Comparison of ENCODE assay signal across 9 mouse cellular contexts in genomic region chr11:116329314-116330210, GRCm38 (mm10). TPM values are rescaled to one million over a fixed set of nuclear protein-coding genes. Genes with fewer than 3 reads are reported as not detected.
DNase-seq lines count a peak whose midpoint lies in the region; ATAC-seq lines count a peak whose summit lies in the region.
"Had no signal": no experiment of that assay in that cellular context is flagged by ENCODE, and none has a peak within 500 bp of the region (broad histone marks: within the 10 kb centered on the region; RNA-seq: fewer than 3 reads in every experiment).

No protein-coding gene starts in this region.

- 0 out of 2 replicates have a peak overlapping the region, but pooled peaks have one; percentile 18 for H3K9ac ChIP-seq in forebrain, embryonic 15.5 days (replicated peaks)
- H3K9ac ChIP-seq in limb, embryonic 12.5 days (replicated peaks): 0 out of 2 replicates have a peak overlapping the region, but pooled peaks have one; percentile 23
- H3K9ac ChIP-seq in stomach, embryonic 14.5 days (replicated peaks; ENCODE audit: low read depth, low read length): no peak overlapping the region

- WGBS in forebrain, embryonic 15.5 days: 17% methylated on average over 18 of the region's 18 CpGs
- WGBS in limb, embryonic 12.5 days: 52% methylated on average over 18 of the region's 18 CpGs
- WGBS in stomach, embryonic 14.5 days: 48% methylated on average over 18 of the region's 18 CpGs

- peak overlapping the region; percentile 85 for H3K27ac ChIP-seq in forebrain, embryonic 15.5 days (replicated peaks)
- peak overlapping the region; percentile 59 for H3K27ac ChIP-seq in limb, embryonic 12.5 days
- H3K27ac ChIP-seq in stomach, embryonic 14.5 days (ENCODE audit: low read length): peak overlapping the region; percentile 45; the same call in 1 of the 2 replicates

- H3K36me3 ChIP-seq in forebrain, embryonic 15.5 days: no peaks in the 10 kb centered on the region
- no peaks in the 10 kb centered on the region for H3K36me3 ChIP-seq in limb, embryonic 12.5 days
- H3K36me3 ChIP-seq in stomach, embryonic 14.5 days (ENCODE audit: control insufficient read depth, insufficient read depth, low read length): no peaks in the 10 kb centered on the region

- intact Hi-C loops in heart, postnatal 25 days (cut with DNase I): no loop called here

- ATAC-seq in forebrain, embryonic 15.5 days (replicated peaks): peak; percentile 88
- peak; percentile 42 for ATAC-seq in limb, embryonic 12.5 days (ENCODE audit: insufficient number of reproducible peaks, insufficient read depth, low FRiP score, low TSS enrichment, low read depth)
- no peak for ATAC-seq in stomach, embryonic 14.5 days (ENCODE audit: insufficient number of reproducible peaks, insufficient read depth, low FRiP score, low read depth)

- H3K4me3 ChIP-seq in forebrain, embryonic 15.5 days: no peak overlapping the region
- H3K4me3 ChIP-seq in limb, embryonic 12.5 days (replicated peaks): no peak overlapping the region
- H3K4me3 ChIP-seq in stomach, embryonic 14.5 days (ENCODE audit: low read depth, low read length): no peak overlapping the region

- H3K27me3 ChIP-seq in forebrain, embryonic 15.5 days: peaks cover 10% of the 10 kb centered on the region; the same call in 1 of the 2 replicates
- H3K27me3 ChIP-seq in limb, embryonic 12.5 days: peaks cover 26% of the 10 kb centered on the region
- peaks cover 12% of the 10 kb centered on the region for H3K27me3 ChIP-seq in stomach, embryonic 14.5 days (ENCODE audit: control insufficient read depth, insufficient read depth, low read length)

- no peaks in the 10 kb centered on the region for H3K9me3 ChIP-seq in forebrain, embryonic 15.5 days
- no peaks in the 10 kb centered on the region for H3K9me3 ChIP-seq in limb, embryonic 12.5 days
- H3K9me3 ChIP-seq in stomach, embryonic 14.5 days (ENCODE audit: control insufficient read depth, low read depth, low read length): no peaks in the 10 kb centered on the region

- peaks cover 58% of the 10 kb centered on the region for H3K4me1 ChIP-seq in forebrain, embryonic 15.5 days
- peaks cover 52% of the 10 kb centered on the region for H3K4me1 ChIP-seq in limb, embryonic 12.5 days (replicated peaks)
- H3K4me1 ChIP-seq in stomach, embryonic 14.5 days (ENCODE audit: control insufficient read depth, insufficient read depth, low read length): peaks cover 28% of the 10 kb centered on the region

- H3K4me2 ChIP-seq in forebrain, embryonic 15.5 days (replicated peaks): no peak overlapping the region
- no peak overlapping the region for H3K4me2 ChIP-seq in limb, embryonic 12.5 days
- no peak overlapping the region for H3K4me2 ChIP-seq in stomach, embryonic 14.5 days (replicated peaks; ENCODE audit: low read depth, low read length)

- DNase-seq in retina, postnatal 1 day: peak; percentile 86
- DNase-seq in retina, embryonic 14.5 days (ENCODE audit: low spot score): no peak
- no peak for DNase-seq in adrenal gland, adult 18-20 months (ENCODE audit: low spot score in 2 of 2)
- no peak for DNase-seq in natural killer cell, adult 2 months (ENCODE audit: low spot score in 2 of 2)
- DNase-seq in heart, postnatal 25 days (ENCODE audit: low spot score): no peak

RNA-seq across cellular contexts. Expression of gene Foxj1, which starts 5.6 kb away (rescaled TPM):
- 9.5 and 14.7 TPM in 2 replicates for polyA plus RNA-seq in forebrain, embryonic 15.5 days (2015; fragmentation: Nextera tagmentation; extraction: Ambion mirVana)
- 0.18 TPM in 2 replicates for polyA plus RNA-seq in limb, embryonic 12.5 days (2016; fragmentation: Nextera tagmentation; extraction: Ambion mirVana)
- 0.17 and 0.34 TPM in 2 replicates for polyA plus RNA-seq in stomach, embryonic 14.5 days (2014; fragmentation: Nextera tagmentation; extraction: Ambion mirVana)
- total RNA-seq in adrenal gland, adult 18-20 months (2021): under 1 TPM; 0.10 to 0.13 TPM
- not detected for total RNA-seq in heart, postnatal 25 days (2021)

RNA-seq across cellular contexts. Expression of gene Exoc7, which starts 22.5 kb away (rescaled TPM):
- 109 and 114 TPM in 2 replicates for polyA plus RNA-seq in forebrain, embryonic 15.5 days (2015; fragmentation: Nextera tagmentation; extraction: Ambion mirVana)
- polyA plus RNA-seq in limb, embryonic 12.5 days (2016; fragmentation: Nextera tagmentation; extraction: Ambion mirVana): 77.6 and 82.8 TPM in 2 replicates
- polyA plus RNA-seq in stomach, embryonic 14.5 days (2014; fragmentation: Nextera tagmentation; extraction: Ambion mirVana): 67.3 and 72.7 TPM in 2 replicates
- 10 to 100 TPM; 53.4 to 54.2 TPM for total RNA-seq in adrenal gland, adult 18-20 months (2021)
- total RNA-seq in heart, postnatal 25 days (2021): 10 to 100 TPM; 42.8 to 43.9 TPM

RNA-seq across cellular contexts. Expression of gene Galr2, which starts 48.8 kb away (rescaled TPM):
- polyA plus RNA-seq in forebrain, embryonic 15.5 days (2015; fragmentation: Nextera tagmentation; extraction: Ambion mirVana): 0.29 TPM in 1 of 2 replicates, not detected in the other
- polyA plus RNA-seq in limb, embryonic 12.5 days (2016; fragmentation: Nextera tagmentation; extraction: Ambion mirVana): 0.20 TPM in 1 of 2 replicates, not detected in the other
- polyA plus RNA-seq in stomach, embryonic 14.5 days (2014; fragmentation: Nextera tagmentation; extraction: Ambion mirVana): 0.13 and 0.15 TPM in 2 replicates
- under 1 TPM; 0.20 to 0.29 TPM for total RNA-seq in adrenal gland, adult 18-20 months (2021)
- total RNA-seq in heart, postnatal 25 days (2021): not detected
- polyA plus RNA-seq: spleen, adult 2 months had no signal

RNA-seq across cellular contexts. Expression of gene Srp68, which starts 55.5 kb away (rescaled TPM):
- polyA plus RNA-seq in forebrain, embryonic 15.5 days (2015; fragmentation: Nextera tagmentation; extraction: Ambion mirVana): 68.9 and 71.5 TPM in 2 replicates
- polyA plus RNA-seq in limb, embryonic 12.5 days (2016; fragmentation: Nextera tagmentation; extraction: Ambion mirVana): 110 and 112 TPM in 2 replicates
- 71.8 and 74.2 TPM in 2 replicates for polyA plus RNA-seq in stomach, embryonic 14.5 days (2014; fragmentation: Nextera tagmentation; extraction: Ambion mirVana)
- 10 to 100 TPM; 72.8 to 75.2 TPM for total RNA-seq in adrenal gland, adult 18-20 months (2021)
- total RNA-seq in heart, postnatal 25 days (2021): 10 to 100 TPM; 61.9 to 62.9 TPM
